Mouse (Mus musculus): Measurements from ENCODE around the gene Gm42878. TPM values are rescaled to one million over a fixed set of nuclear protein-coding genes. Genes with fewer than 3 reads are reported as not detected.
"Not testable (repeated sequence)": the region's sequence is repeated elsewhere in the genome, so short reads cannot be mapped to it uniquely, and the experiment has no call there.

Gene Gm42878
- polyA plus RNA-seq, 1 experiment from 2014 or later = not detected

GRCm38 (mm10) chr5:121519758-121520157, 25.5 kb downstream of the Gm42878 start:
- not testable (repeated sequence) for H3K27me3 ChIP-seq; ATAC-seq (ENCODE audit: low FRiP score, low read depth); H3K9me3 ChIP-seq; H3K9ac ChIP-seq (replicated peaks); H3K4me2 ChIP-seq (replicated peaks); H3K27ac ChIP-seq (replicated peaks); H3K4me1 ChIP-seq; H3K4me3 ChIP-seq
- 96% methylated on average over 11 of the region's 17 CpGs for WGBS
- H3K36me3 ChIP-seq = peaks cover 39% of the 10 kb centered on the region

DNA sequence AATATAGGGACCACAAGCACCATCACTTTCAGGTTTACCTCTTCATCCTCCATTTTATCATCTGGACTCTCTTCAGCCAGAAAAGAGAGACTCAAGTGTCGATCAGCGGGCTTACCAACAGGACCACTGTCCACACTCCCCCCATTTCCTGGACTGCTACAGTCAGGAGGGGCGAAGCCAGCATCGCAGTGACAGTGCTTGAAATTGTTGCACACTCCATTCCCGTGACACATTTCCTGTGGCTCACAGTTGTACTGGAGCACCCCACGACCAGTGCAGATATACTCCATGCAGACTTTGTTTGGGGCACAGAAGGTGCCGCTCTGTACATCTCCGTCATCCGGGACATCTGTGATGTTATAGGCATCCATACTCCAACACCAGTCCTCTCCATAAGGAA, 26.3 kb downstream of the Gm42878 start:
- ATAC-seq (ENCODE audit: low FRiP score, low read depth) = no peak
- WGBS = 94% methylated on average over 9 of the region's 9 CpGs

GRCm38 (mm10) chr5:121510009-121510408, 35.3 kb downstream of the Gm42878 start:
- Histone ChIP-seq H3K9me3 (no peaks in the 10 kb centered on the region), H3K4me3 (no peak overlapping the region), H3K27ac (replicated peaks) (no peak overlapping the region), H3K9ac (replicated peaks) (no peak overlapping the region), H3K27me3 (no peaks in the 10 kb centered on the region), H3K4me1 (no peaks in the 10 kb centered on the region), H3K4me2 (replicated peaks) (no peak overlapping the region), H3K36me3 (no peaks in the 10 kb centered on the region)
- WGBS = 82% methylated on average over 7 of the region's 7 CpGs
- no peak for ATAC-seq (ENCODE audit: low FRiP score, low read depth)

More for the DNA sequence above, 26.3 kb downstream of the Gm42878 start:
- no peaks in the 10 kb centered on the region for H3K4me1 ChIP-seq
- H3K9me3 ChIP-seq = no peaks in the 10 kb centered on the region
- no peak overlapping the region for H3K9ac ChIP-seq (replicated peaks)
- H3K4me2 ChIP-seq (replicated peaks) = no peak overlapping the region
- no peak overlapping the region for H3K27ac ChIP-seq (replicated peaks)
- no peak overlapping the region for H3K4me3 ChIP-seq
- H3K27me3 ChIP-seq = no peaks in the 10 kb centered on the region
- H3K36me3 ChIP-seq = peaks cover 32% of the 10 kb centered on the region

GRCm38 (mm10) chr5:121506846-121507245, 38.4 kb downstream of the Gm42878 start:
- no peak overlapping the region for H3K27ac ChIP-seq (replicated peaks)
- no peak for ATAC-seq (ENCODE audit: low FRiP score, low read depth)
- 91% methylated on average over 1 of the region's 1 CpGs for WGBS
- no peak overlapping the region for H3K9ac ChIP-seq (replicated peaks)
- no peak overlapping the region for H3K4me2 ChIP-seq (replicated peaks)
- no peaks in the 10 kb centered on the region for H3K9me3 ChIP-seq
- H3K4me1 ChIP-seq = no peaks in the 10 kb centered on the region
- H3K4me3 ChIP-seq = no peak overlapping the region
- no peaks in the 10 kb centered on the region for H3K27me3 ChIP-seq
- H3K36me3 ChIP-seq = no peaks in the 10 kb centered on the region

- Histone ChIP-seq H3K9ac (replicated peaks) (no peak within 1 kb of the TSS), H3K27ac (replicated peaks) (no peak within 1 kb of the TSS), H3K27me3 (no peaks in the 10 kb centered on the region), H3K4me3 (no peak within 1 kb of the TSS), H3K9me3 (no peaks in the 10 kb centered on the region), H3K4me2 (replicated peaks) (no peak within 1 kb of the TSS), H3K4me1 (no peaks in the 10 kb centered on the region), H3K36me3 (no peaks in the 10 kb centered on the region)
- no peak for ATAC-seq (ENCODE audit: low FRiP score, low read depth)
- 86% methylated on average over 3 of the region's 3 CpGs for WGBS
Observed at GRCm38 (mm10) chr5:121503231-121503630, 42.1 kb downstream of the Gm42878 start, which contains the start of gene Adam1b. Adam1b (minus strand) TSS chr5:121503435.

DNA sequence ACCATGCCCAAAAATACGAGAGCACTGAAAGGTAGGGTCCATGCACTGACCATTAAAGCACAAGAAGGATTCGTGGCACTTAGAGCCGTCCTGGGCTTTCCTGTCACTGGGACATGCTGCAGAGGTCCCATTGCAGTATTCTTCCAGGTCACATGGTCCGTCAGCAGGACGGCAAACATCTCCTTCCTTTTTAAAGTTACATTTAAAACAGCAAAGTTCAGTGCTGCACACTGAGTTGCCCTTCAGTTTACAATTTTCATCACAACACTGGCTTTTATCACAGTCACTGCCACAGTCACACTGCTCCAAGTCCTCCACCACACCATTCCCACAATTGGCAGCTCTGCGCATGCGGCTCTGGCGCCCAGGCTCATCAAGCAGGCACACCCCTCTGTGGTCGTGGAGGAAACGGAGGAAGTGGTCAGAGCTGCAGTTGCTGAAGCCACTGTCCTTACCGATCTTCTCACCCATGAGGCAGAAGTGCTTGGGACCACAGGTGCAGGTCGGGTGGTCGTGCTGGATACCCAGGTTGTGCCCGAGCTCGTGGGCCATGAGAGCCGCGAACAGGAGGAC, 43.8 kb downstream of the Gm42878 start:
- H3K4me2 ChIP-seq (replicated peaks); H3K36me3 ChIP-seq; H3K9ac ChIP-seq (replicated peaks); H3K27ac ChIP-seq (replicated peaks); H3K4me1 ChIP-seq; H3K27me3 ChIP-seq; H3K4me3 ChIP-seq; ATAC-seq (ENCODE audit: low FRiP score, low read depth); H3K9me3 ChIP-seq: not testable (repeated sequence)
- 83% methylated on average over 11 of the region's 17 CpGs for WGBS

- Histone ChIP-seq H3K27ac (replicated peaks) (no peak overlapping the region), H3K4me2 (replicated peaks) (no peak overlapping the region), H3K36me3 (no peaks in the 10 kb centered on the region), H3K9ac (replicated peaks) (no peak overlapping the region), H3K4me3 (no peak overlapping the region), H3K9me3 (no peaks in the 10 kb centered on the region), H3K4me1 (no peaks in the 10 kb centered on the region), H3K27me3 (no peaks in the 10 kb centered on the region)
- WGBS = 78% methylated on average over 7 of the region's 7 CpGs
- ATAC-seq (ENCODE audit: low FRiP score, low read depth) = no peak
Observed at GRCm38 (mm10) chr5:121500719-121501118, 44.6 kb downstream of the Gm42878 start.

GRCm38 (mm10) chr5:121493305-121493704, 52.0 kb downstream of the Gm42878 start:
- WGBS = 81% methylated on average over 8 of the region's 8 CpGs
- no peak for ATAC-seq (ENCODE audit: low FRiP score, low read depth)
- H3K36me3 ChIP-seq = no peaks in the 10 kb centered on the region
- no peaks in the 10 kb centered on the region for H3K27me3 ChIP-seq
- H3K9me3 ChIP-seq = no peaks in the 10 kb centered on the region
- H3K4me2 ChIP-seq (replicated peaks) = no peak overlapping the region
- H3K27ac ChIP-seq (replicated peaks) = no peak overlapping the region
- H3K4me1 ChIP-seq = no peaks in the 10 kb centered on the region
- H3K4me3 ChIP-seq = no peak overlapping the region
- no peak overlapping the region for H3K9ac ChIP-seq (replicated peaks)

- Histone ChIP-seq H3K27ac (replicated peaks) (no peak overlapping the region), H3K4me1 (no peaks in the 10 kb centered on the region), H3K4me3 (no peak overlapping the region), H3K9ac (replicated peaks) (no peak overlapping the region), H3K9me3 (no peaks in the 10 kb centered on the region), H3K27me3 (no peaks in the 10 kb centered on the region), H3K4me2 (replicated peaks) (no peak overlapping the region), H3K36me3 (no peaks in the 10 kb centered on the region)
- 79% methylated on average over 5 of the region's 5 CpGs for WGBS
- no peak for ATAC-seq (ENCODE audit: low FRiP score, low read depth)
Observed at GRCm38 (mm10) chr5:121484801-121485200, 60.5 kb downstream of the Gm42878 start.

GRCm38 (mm10) chr5:121477680-121478079, 67.6 kb downstream of the Gm42878 start:
- Histone ChIP-seq H3K4me2 (replicated peaks) (no peak overlapping the region), H3K27me3 (no peaks in the 10 kb centered on the region), H3K36me3 (no peaks in the 10 kb centered on the region), H3K4me3 (no peak overlapping the region), H3K9ac (replicated peaks) (no peak overlapping the region), H3K4me1 (no peaks in the 10 kb centered on the region), H3K9me3 (no peaks in the 10 kb centered on the region), H3K27ac (replicated peaks) (no peak overlapping the region)
- no peak for ATAC-seq (ENCODE audit: low FRiP score, low read depth)
- 42% methylated on average over 3 of the region's 3 CpGs for WGBS

DNA sequence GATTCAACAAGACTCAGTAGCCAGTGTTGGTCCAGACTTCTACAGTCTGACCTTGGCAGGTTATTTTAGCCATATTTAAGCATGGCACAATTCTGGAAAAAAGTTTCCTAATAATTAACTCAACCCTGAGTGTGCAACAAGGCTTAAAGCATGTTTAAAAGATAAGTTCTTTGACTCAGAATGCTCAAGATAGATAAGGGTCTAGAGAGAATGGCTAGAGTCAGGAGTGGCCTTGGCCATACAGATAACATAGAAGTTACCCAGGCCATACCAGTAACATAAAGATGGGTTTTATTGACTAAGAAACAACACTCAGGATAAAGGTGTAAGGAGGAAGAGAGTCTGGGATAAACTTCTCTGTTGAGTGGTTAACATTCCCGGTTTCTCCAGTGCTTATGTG, 69.2 kb downstream of the Gm42878 start:
- Histone ChIP-seq H3K27ac (replicated peaks) (no peak overlapping the region), H3K36me3 (no peaks in the 10 kb centered on the region), H3K9me3 (no peaks in the 10 kb centered on the region), H3K4me1 (no peaks in the 10 kb centered on the region), H3K27me3 (no peaks in the 10 kb centered on the region), H3K4me2 (replicated peaks) (no peak overlapping the region), H3K9ac (replicated peaks) (no peak overlapping the region), H3K4me3 (no peak overlapping the region)
- ATAC-seq (ENCODE audit: low FRiP score, low read depth) = no peak
- 81% methylated on average over 1 of the region's 1 CpGs for WGBS

- WGBS = 65% methylated on average over 7 of the region's 7 CpGs
Observed at GRCm38 (mm10) chr5:121474610-121475009, 70.7 kb downstream of the Gm42878 start.

DNA sequence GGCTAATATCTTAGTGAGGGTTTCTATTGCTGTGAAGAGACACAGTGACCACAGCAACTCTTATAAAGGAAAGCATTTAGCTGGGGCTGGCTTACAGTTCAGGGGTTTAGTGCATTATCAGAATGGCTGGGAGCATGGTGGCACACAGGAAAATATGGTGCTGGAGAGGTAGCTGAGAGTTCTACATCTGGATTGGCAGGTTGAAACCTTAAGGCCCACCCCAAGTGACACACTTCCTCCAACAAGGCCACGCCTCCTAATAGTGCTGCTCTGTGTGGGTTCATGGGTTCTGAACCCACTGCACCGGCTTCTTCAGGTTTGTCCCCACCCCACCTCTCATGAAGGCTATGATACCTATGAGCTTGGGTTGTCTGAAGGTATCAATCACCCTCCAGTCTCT, 72.9 kb downstream of the Gm42878 start:
- 89% methylated on average over 2 of the region's 2 CpGs for WGBS
- H3K4me1 ChIP-seq = no peaks in the 10 kb centered on the region
- H3K4me2 ChIP-seq (replicated peaks) = no peak overlapping the region
- H3K36me3 ChIP-seq = no peaks in the 10 kb centered on the region
- H3K9ac ChIP-seq (replicated peaks) = no peak overlapping the region
- H3K4me3 ChIP-seq = no peak overlapping the region
- H3K9me3 ChIP-seq = no peaks in the 10 kb centered on the region
- no peak overlapping the region for H3K27ac ChIP-seq (replicated peaks)
- no peaks in the 10 kb centered on the region for H3K27me3 ChIP-seq
- no peak for ATAC-seq (ENCODE audit: low FRiP score, low read depth)

More at GRCm38 (mm10) chr5:121474610-121475009, 70.7 kb downstream of the Gm42878 start:
- Histone ChIP-seq H3K9ac (replicated peaks) (no peak overlapping the region), H3K4me3 (no peak overlapping the region), H3K27ac (replicated peaks) (no peak overlapping the region), H3K27me3 (no peaks in the 10 kb centered on the region), H3K9me3 (no peaks in the 10 kb centered on the region), H3K4me2 (replicated peaks) (no peak overlapping the region), H3K4me1 (no peaks in the 10 kb centered on the region), H3K36me3 (no peaks in the 10 kb centered on the region)
- no peak for ATAC-seq (ENCODE audit: low FRiP score, low read depth)

Data from midbrain, embryonic 12.5 days (tissue).